Mouse (Mus musculus) induced T-regulatory cell, adult 2 months (primary cell): Measurements from ENCODE around the gene Kalrn.

ENCODE experiments used
- DNase-seq: peaks from one replicate; pipeline ENCODE4 v3.0.0-alpha.2; 2012; ENCODE audit warnings: low read depth

Gene Kalrn

DNA sequence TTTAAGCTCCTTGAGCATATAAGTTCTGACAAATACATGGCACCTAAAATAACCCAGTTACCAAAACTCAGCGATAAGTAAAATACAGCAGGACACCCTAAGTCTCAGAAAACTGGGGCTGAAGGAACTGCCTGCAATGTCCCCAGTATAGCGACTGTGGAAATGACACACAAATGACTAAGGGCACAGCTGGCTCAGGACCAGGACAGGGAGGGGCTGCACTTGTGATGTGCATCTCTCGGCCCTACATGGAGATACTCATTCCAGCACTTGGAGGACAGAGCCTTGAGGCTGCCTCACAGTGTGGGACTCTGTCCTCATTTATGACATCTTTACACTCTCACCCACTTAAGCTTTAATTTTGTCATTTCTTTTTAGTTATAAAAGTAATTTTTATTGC lies 497.2 kb downstream of the Kalrn start:
- no peak for DNase-seq

DNA sequence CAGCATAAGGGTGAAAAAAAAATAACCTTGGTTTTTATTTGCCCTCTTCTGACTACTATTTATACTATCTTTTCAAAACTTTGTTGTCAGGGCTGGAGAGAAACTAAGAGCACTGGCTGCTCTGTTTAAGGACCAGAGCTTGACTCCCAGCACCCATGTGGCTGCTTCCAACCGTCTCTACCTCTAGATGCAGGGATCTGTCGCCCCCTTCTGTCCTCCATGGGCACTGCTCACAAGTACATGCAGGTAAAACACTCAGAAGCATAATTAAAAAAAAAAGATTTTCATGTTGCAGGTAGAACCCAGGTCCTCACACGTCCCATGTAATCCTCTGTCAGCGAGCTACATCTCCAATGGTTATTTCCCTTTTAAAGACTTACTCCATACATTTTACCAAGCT lies 499.4 kb downstream of the Kalrn start:
- DNase-seq = peak; percentile 3

DNA sequence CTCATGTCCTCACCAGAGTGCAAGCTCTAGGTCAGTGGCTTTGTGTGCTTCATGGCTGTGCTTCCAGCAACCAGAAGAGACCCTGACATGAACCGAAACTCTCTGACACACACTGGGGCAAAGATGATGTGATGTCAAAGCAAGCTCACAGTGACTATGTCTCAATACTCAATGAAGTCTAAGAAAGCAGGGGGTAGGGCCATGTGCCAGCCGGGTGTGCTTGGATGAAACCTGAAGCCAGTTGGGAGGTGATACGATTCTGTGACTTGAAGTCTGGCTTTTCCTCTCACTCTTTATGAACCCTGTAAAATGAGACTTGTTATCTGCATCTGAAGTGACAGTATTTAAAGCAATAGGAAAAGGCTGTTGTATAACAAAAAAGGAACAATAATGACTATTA lies 501.2 kb downstream of the Kalrn start:
- no peak for DNase-seq

DNA sequence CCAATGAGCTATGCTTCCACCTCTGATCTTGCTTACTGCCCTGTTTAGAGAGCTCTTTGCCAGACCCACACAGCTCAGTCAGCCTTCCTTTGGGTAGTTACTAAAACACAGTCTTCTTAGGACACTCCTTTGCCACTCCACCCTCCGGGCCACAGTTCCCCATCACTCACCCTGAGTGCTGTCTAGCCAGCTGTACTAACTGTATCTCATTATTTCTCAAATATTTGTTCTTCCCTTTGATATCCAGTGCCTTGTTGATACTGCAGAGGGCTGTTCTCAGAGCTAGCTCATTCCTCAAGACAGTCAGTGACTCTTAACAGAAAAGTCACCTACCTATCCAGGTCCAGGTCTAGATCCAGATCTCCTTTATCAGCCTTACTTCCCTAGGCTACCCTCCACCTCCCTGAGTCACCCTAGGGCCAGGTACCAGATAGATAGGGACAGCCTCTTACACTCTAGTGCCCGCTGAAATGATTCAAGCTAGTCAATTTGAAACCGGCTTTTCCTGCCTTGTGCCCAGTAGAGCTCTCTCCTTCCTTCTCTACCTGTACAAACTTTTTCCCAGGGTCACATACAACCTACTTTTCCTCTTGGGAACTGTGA lies 502.0 kb downstream of the Kalrn start:
- DNase-seq = no peak

DNA sequence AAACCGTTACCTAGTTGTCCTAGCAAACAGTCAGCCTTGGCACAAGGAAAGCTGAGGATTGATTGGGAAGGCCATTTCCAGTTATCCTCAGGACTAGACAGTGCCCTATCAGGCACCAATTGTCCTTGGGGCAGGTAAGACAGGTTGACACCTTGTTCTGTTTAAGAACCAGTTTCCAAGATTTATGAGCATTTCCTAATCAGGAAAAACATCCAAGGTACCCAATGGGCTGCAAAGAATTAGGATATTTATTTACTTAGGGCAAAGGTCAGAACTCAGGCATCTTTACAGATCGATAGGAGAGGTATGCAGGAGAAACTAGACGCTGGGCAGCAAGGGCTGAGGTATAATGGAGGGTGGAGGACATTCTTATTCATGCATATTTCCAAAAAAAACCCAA lies 503.9 kb downstream of the Kalrn start:
- DNase-seq = no peak

DNA sequence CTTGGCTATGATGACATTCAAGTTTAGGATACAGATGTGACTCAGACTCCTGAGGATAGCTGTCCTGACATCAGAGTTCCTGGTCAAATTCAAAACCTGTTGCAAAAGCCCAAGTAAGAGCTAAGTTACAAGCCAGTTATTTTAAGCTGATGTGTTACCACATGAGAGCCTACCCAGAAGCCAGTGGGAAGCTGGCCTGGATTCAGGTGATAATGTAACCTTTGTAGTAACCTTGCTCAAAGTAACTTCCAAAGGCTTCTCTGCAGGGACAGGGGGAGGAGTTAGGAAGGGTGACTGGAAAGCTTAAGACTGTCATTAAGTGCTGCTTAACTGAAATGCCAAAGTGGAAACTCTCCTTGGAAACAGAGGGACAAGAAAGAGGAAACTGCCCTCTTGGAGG lies 506.4 kb downstream of the Kalrn start:
- no peak for DNase-seq

DNA sequence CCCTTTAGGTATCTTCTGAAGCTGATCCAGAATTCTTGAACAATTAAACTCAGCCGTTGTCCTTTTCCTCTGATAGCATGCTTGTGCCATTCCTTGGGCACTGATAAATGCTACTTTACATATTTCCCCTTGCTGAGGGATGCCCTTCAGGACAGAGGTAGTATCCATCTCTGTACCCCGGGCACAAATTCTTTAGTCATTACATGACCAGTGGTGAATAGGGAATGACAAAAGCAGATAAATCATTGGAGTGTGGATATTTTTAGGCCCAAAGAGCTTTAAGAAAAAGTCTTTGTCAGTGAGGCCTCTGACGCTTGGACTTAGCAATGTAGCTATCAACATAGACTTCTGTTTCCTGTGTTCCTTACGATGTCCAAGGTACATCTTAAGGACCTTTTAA lies 507.0 kb downstream of the Kalrn start:
- no peak for DNase-seq

DNA sequence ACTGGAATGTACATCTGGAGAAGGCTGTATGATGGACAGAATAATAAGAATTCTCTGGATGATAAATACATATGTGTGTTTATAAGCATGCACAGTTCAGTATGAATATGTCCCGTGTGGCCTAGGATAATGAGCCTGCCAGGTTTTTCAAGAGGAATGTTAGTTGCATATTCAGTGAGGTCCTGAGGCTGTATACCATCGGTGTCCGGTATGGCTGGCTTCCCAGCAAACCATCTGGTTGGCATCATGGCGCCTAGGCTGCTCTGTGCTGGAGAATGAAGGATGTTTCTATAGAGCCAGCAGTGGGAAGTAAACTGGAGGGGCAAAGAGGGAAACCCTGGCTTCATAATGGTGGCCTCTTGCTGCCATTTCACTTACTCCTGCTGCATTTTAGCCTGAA lies 510.0 kb downstream of the Kalrn start:
- no peak for DNase-seq

DNA sequence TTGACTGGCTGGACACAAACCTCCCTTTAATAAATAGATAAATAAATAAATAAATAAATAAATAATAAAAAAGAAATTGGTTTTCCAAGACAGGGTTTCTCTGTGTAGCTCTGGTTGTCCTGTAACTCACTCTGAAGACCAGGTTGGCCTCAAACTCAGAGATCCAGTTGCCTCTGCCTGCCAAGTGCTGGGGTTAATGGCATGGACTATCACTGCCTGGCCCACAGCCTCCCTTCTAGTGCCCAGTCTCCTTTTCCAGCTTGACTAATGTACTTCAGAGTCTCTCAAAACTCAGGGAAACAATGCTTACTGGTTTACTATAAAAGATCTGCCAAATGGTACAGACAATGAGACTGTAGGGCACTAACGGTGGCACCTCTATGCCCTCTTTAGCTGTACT lies 511.7 kb downstream of the Kalrn start:
- no peak for DNase-seq

DNA sequence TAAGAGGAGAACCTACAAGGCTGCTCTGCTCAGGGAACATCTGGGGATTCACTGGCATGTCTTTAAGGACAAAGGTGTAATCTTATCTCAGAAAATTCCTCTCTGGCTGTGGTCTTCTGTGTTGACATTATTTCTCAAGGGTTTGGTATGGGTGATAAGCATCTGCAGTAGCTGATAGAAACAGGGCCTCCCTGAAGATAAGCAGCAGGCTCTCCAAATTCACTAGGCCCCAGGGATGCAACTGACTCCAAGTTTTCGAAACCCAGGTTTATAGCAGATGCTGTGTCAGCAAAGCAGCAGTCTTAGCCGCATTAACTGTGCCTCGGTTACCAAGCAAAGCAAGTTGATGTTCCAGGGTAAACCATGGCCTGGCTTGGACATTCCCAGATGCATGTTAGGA lies 514.7 kb downstream of the Kalrn start:
- DNase-seq = no peak

DNA sequence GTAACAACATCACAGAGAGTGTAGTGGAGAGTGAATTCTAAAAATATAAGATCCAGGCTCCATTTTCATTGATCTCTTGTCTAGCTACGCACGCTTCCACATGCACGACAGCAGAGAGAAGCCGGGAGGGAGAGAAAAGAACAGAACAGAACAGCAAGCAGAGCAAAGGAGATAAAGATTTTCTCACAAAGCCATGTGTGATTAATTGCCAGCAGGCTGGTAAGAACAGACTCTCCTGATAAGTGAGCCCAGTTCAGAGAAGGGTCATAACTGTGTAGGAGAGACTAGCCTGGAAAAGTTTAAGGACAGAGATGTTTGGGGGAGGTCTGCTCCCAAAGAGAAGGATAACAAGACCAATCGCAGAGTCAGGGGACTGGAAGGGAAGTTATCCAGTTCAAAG lies 515.9 kb downstream of the Kalrn start:
- no peak for DNase-seq

DNA sequence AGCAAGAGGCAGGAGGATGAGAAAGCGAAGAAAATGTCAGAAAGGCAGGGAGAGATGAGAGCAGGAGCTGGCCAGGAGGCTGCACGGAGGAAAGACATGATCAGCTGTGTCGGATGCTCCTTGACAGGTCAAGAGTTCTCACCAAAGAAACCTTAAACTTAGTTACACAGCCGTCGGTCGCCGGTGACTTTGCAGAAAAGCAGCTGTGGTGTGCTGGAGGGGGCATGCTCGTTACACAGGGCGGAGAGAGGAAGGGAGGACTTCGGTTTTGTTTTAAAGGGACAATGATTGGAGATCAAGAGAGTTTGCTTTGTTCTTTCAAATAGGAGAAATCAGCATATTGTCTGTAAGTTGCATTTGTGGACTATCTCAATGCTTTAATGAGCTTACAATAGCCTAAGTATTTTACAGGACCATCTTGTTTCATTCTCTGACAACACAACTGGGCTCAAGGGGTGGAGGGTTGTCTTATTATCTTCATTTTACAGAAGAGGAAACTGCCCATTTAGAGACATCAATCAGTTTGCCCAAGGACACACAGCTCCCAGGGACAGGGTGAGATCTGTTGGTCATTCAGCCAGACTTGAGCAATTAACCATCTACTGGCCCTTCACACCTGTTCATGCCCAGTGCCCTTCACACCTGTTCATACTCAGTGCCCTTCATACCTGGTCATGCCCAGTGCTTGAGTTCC lies 516.8 kb downstream of the Kalrn start:
- no peak for DNase-seq

DNA sequence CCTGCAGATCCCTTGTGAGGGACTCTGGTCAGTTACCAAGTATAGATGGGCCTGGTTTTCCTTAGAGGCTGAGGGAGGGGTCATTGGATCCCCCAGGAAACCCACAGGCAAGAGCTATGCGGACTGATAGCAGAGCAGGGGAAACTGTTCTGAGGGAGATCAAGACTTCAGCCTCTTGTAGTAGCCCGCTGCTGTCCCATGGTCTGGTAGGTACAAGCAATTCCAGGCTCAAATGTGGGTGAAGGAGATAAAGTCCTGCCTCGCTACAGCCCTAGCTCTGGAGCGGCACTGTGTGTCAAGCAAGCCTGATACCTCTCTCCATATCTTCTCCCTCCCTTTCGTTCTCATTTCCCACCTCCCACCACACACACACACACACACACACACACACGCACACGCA lies 523.2 kb downstream of the Kalrn start:
- no peak for DNase-seq

DNA sequence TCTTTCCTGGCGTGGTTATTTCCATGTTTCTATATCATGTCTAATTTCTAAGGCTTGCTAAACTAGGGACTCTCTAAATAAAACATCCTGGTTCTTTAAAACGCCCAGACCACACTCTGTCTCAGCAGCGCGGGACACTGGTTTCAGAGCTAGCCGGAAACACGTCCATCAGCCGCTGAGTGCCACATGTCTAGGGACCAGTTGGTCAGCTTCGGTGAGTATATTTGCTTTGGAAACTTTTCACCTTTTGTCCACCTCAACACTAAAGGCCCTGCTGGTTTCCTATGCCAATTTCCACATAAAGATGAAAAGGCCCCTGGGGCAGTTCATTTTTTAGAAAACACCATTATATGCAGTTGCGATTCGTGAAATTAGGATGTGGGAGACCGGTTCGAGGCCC lies 524.0 kb downstream of the Kalrn start:
- no peak for DNase-seq

DNA sequence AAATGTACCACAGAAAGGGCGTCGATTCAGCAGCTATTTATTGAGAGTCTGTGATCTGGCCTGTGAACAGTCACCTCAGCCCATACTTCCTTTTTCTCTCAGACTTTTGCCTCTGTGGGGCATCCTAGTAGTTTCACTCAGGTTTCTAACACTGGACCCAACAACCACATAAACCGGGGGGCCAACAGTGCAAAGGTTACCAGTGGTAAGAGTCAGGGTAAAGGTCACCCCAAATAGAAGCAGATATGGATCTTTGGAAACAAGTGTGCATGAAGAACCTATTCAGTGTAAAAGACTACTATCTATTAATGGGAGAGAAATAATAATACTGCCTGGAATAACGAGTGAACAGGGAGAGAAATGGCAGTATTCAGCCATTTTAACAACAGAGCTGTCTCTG lies 525.1 kb downstream of the Kalrn start:
- DNase-seq = no peak

DNA sequence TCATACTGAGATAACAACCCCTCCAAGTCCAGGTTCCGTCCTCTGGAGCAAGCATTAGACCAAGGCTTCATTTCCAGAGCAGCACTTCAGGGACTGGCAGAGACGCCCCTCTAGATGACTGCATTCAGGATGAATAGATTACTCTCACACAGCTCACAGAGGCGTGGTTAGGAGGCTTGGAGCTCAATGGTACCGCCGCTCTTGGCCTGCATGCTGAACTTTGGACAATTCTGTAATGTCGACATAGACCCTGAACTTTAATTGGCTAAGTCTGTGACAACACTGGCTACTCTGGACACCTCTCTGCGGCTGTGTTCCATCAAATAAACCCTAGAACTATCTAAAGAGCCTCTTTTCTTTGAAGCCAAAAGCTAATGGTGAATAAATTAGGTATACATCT lies 525.8 kb downstream of the Kalrn start:
- no peak for DNase-seq

DNA sequence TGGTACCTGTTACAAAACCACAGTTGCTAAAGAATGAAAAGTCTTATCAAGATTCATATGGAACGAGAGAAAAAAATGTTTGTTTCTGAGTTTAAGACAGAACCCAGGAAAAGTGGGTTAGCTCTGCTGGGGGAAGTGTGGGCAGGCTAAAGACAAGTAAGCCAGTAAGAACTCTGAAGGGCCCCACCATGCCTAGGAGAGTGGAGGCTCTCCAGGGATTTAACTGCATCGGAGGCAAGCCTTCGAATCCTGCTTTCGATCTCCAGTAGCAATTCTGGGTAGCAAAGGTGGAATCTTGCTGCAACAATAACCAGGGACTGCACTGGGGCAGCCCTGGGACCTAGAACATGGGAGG lies 526.3 kb downstream of the Kalrn start:
- DNase-seq = no peak

DNA sequence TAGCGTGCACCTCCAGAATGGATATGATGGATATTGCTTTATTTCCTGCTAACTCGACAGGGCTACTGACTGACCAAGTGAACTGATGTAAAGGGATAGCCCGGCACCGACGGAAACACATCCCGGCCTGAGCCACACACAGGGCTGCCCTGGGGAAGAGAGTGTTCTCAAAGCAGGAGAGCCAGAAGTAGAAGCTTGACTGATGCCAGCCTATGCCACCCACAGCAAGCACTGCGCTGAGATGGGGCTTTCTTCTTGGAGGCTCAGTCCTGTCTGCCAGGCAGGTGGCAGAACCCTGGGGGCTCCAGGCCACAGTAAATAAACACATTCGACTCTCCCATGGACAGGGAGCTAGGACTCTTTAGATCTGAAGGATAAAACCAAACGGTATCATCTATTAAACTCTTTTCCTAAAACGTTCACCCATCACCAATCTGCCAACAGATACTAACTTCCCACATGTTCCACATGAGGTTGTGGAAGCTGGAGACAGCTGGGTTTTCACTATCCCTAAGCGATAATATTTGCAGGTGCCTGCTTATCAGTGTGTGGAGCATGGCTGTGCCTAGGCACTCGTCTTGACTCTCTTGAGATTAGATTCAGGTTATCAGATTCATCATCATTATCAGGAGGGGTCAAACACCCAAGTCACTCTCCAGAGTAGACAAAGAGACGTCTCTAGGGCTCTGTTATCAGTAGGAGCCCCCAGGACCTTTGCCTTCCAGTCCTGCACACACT lies 526.9 kb downstream of the Kalrn start:
- no peak for DNase-seq

DNA sequence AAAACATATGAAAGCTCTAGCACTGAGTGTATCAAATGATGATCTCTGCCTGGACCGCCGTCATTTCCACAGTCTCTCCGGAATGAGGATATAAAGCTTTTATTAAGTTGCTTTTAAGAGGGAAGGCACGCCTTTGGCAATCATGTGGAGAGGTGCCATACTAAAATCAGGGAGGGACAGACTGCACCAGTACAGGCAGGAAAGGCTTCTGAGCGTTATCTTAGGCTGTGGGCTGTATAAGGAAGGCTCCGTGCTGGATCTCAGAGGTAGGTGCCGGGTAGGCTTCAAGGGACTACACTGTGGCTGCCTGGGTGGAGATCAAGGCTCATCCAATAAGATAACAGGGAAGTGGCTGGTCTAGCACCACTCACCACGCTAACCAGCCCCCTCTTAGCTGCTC lies 528.8 kb downstream of the Kalrn start:
- no peak for DNase-seq

DNA sequence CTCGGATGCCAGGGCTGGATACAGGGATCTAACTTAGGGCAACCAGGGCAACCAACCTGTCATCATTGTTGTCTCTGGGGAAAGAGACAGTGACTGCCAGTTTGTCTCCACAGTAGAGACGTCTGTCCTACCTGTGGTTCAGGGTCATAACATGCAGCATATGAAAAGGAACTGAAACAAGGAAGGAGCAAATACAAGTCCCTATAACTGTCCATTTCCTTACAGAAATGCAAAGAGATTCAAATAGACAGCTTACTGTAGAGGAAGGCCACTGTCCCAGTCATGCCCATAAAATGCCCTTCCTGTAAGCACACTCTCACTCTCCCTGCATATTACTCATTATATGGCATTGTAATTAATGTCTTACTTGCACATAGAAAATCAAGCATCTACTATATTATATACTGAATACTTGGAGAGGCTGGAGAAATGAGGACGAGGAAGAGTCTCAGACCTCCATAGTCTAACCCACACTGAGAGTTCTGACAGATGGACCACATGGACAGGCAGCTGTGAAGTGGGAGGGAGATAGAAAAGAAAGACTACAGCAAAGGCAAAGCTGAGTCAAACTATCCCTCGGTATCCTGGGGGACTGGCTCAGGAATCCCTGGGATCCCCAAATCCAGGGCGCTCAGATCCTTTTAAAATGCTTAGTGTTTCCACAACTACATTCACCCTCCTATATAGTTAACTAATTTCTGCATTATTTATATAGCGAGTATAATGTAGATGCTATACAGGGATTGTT lies 530.1 kb downstream of the Kalrn start:
- DNase-seq = no peak

DNA sequence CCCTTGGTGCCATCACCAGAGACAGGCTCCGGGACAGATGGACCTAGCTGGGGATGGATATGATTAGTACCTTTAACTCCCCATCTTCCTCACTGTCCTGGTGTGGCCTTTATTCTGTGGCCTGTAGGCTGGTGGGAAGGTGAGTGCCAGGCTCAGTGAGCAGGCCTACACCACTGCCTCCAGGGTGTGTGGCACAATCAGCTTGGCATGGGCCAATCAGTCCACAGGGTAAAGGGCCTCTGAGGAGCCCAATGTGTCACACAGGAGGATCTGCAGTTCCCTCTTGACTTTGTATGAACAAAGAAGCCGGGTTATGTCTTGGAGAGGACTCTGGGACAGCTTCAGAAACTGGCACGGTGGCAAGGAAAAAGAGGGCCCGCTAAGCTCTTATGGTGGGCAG lies 530.7 kb downstream of the Kalrn start:
- no peak for DNase-seq

DNA sequence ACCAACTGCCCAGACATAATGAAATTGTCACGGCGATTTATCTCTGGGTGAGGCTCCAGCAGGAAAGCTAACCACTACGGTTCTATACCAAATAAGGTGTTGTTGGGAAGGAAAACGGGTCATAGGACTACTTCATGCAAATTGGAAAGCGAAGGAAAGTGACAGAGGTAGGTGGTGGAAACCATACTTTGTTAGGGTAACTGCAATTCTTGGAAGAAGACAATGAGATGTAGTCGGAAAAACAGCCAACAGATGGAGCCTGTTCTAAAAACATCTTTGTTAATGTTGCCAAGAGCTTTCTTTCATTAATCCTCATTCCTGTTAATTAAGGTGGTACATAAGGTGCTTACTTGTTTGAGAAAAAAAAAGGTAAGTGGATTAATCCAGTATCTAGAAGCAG lies 533.1 kb downstream of the Kalrn start:
- no peak for DNase-seq

DNA sequence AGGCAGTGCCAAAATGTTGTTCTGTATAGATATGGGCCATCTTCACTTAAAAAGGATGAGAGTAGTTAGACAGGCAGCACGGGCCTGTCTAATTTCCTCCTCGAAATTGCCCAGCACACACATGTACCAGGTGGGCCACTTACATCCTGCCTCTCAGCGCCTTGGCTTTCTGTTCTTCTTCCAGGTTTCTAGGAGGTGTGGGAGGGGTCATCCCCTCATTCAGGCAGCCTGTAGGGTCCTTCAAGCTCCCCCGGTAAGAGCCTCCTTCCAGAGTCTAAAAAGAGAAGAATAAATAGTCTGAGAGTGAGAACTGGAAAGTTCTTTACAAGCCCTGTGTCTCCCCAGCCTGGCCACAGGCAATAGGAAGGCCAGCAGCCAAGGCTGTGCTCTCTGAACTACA lies 533.6 kb downstream of the Kalrn start:
- DNase-seq = no peak
